8 mouse cellular contexts compared by ENCODE assay signal in the genomic region with DNA sequence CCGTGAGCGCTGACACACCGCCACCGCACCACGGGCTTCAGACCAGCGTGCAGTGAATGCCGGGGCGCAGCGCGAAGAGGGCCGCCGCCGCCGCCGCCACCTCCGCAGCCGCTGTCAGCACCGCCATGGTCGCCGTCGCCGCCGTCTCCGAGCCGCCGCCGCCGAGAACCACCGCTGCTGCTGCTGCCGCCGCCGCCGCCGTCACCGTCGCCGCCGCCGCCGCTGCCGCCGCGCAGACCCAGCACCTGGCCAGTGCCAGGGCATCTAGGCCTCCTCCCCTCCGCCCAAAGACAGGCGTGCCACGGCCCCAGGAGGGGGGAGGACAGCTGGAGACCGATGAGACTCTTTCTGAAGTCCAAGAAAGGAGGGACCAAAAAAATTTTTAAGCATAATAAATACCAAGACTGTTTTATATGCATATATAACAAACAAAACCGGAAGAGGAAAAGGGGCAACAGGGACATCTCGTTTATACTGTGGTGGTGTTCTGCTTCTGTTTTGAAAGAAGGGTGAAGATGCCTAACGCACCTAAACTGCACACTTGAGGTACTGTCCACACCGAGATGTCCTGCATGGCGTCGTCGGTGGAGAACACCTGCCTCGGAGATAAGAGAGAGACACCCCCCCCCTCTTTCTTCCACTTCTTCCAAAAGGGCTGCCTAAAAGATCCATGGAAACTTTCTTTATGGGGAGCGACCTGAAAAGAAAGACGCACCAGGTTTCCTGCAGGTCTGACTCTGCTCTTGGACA. TPM values are rescaled to one million over a fixed set of nuclear protein-coding genes. Genes with fewer than 3 reads are reported as not detected.
DNase-seq lines count a peak whose midpoint lies in the region; ATAC-seq and TF ChIP-seq lines count a peak whose summit lies in the region.
"Had no signal": no experiment of that assay in that cellular context is flagged by ENCODE, and none has a peak within 500 bp of the region (broad histone marks: within the 10 kb centered on the region; RNA-seq: fewer than 3 reads in every experiment).

No protein-coding gene starts in this region.

- under 1% methylated on average over 51 of the region's 57 CpGs for WGBS in intestine, embryonic 15.5 days
- 1% methylated on average over 55 of the region's 57 CpGs for WGBS in neural tube, embryonic 14.5 days

- no peaks in the 10 kb centered on the region for H3K36me3 ChIP-seq in intestine, embryonic 15.5 days
- no peaks in the 10 kb centered on the region; the same call in 1 of the 2 replicates for H3K36me3 ChIP-seq in neural tube, embryonic 14.5 days (ENCODE audit: control insufficient read depth, insufficient read depth, low read length)

- H3K9me3 ChIP-seq in intestine, embryonic 15.5 days, result no peaks in the 10 kb centered on the region
- no peaks in the 10 kb centered on the region for H3K9me3 ChIP-seq in neural tube, embryonic 14.5 days (ENCODE audit: control insufficient read depth, low read length)

- no peak overlapping the region for H3K9ac ChIP-seq in intestine, embryonic 15.5 days
- peak overlapping the region; percentile 93 for H3K9ac ChIP-seq in neural tube, embryonic 14.5 days (replicated peaks; ENCODE audit: low read depth, low read length)

- peak overlapping the region; percentile 53 for H3K4me3 ChIP-seq in left cerebral cortex, adult 2 months
- peak overlapping the region; percentile 15 for H3K4me3 ChIP-seq in embryonic fibroblast, embryonic 13.5 days (ENCODE audit: insufficient read depth, low read length)
- peak overlapping the region; percentile 40 for H3K4me3 ChIP-seq in intestine, embryonic 15.5 days (replicated peaks)
- H3K4me3 ChIP-seq in neural tube, embryonic 14.5 days (ENCODE audit: low read depth, low read length), result peak overlapping the region; percentile 78

- ATAC-seq in intestine, embryonic 15.5 days, result no peak
- ATAC-seq in neural tube, embryonic 14.5 days (ENCODE audit: low read depth), result no peak

- intact Hi-C loops in left cerebral cortex, adult 2 months (cut with DNase I), result loop anchor here (5.0 to 10.0 kb wide), 2 partner anchors 1021 to 1664 kb away; no protein-coding TSS in a partner anchor

- no peaks in the 10 kb centered on the region for H3K4me1 ChIP-seq in embryonic fibroblast, embryonic 13.5 days (ENCODE audit: control insufficient read depth, insufficient read depth, low read length)
- peaks cover 42% of the 10 kb centered on the region for H3K4me1 ChIP-seq in intestine, embryonic 15.5 days (replicated peaks)
- H3K4me1 ChIP-seq in neural tube, embryonic 14.5 days (ENCODE audit: control insufficient read depth, insufficient read depth, low read length), result peaks cover 12% of the 10 kb centered on the region

- no peak for TF ChIP-seq POLR2A in embryonic fibroblast, embryonic 13.5 days (IDR thresholded peaks at IDR 0.05; ENCODE audit: low read depth, low read length)

- no peak for TF ChIP-seq CTCF in left cerebral cortex, adult 2 months (IDR thresholded peaks at IDR 0.05)
- TF ChIP-seq CTCF in embryonic fibroblast, embryonic 13.5 days (IDR thresholded peaks at IDR 0.05; ENCODE audit: borderline replicate concordance, insufficient read depth, low read length), result no peak

- peak overlapping the region; percentile 92 for H3K27ac ChIP-seq in left cerebral cortex, adult 2 months
- H3K27ac ChIP-seq in embryonic fibroblast, embryonic 13.5 days (ENCODE audit: insufficient read depth, low read length), result no peak overlapping the region; the same call in 1 of the 2 replicates
- no peak overlapping the region for H3K27ac ChIP-seq in intestine, embryonic 15.5 days
- peak overlapping the region; percentile 93 for H3K27ac ChIP-seq in neural tube, embryonic 14.5 days (ENCODE audit: low read depth, low read length)

- H3K4me2 ChIP-seq in intestine, embryonic 15.5 days (replicated peaks), result peak overlapping the region; percentile 85
- peak overlapping the region; percentile 95 for H3K4me2 ChIP-seq in neural tube, embryonic 14.5 days (ENCODE audit: low read depth, low read length)

- peaks cover 81% of the 10 kb centered on the region for H3K27me3 ChIP-seq in intestine, embryonic 15.5 days (replicated peaks)
- peaks cover 4% of the 10 kb centered on the region; the same call in 1 of the 2 replicates for H3K27me3 ChIP-seq in neural tube, embryonic 14.5 days (ENCODE audit: control insufficient read depth, insufficient read depth, low read length)

- no peak for DNase-seq in left cerebral cortex, adult 2 months (ENCODE audit: extremely low spot score in 1 of 2, low spot score in 2 of 2)
- DNase-seq in left cerebral cortex, adult 8-10 months (ENCODE audit: low spot score in 2 of 2), result no peak
- no peak for DNase-seq in urinary bladder, postnatal 25 days (ENCODE audit: low spot score)
- DNase-seq in urinary bladder, adult 2 months (ENCODE audit: low spot score), result no peak
- DNase-seq: adrenal gland, adult 8-10 months had no signal

RNA-seq across cellular contexts. Expression of a gene that starts 3.2 kb away (rescaled TPM):
- 10 to 100 TPM; 61.6 to 66.4 TPM for total RNA-seq in left cerebral cortex, adult 2 months (2021)
- total RNA-seq in left cerebral cortex, adult 8-10 months (2022), result 10 to 100 TPM; 47.4 to 53.3 (median 51.4) TPM
- polyA plus RNA-seq in embryonic fibroblast, embryonic 13.5 days (2011; ENCODE audit: insufficient read length, low read depth, missing spikeins), result 1.6 and 7.5 TPM in 2 replicates
- 0.33 and 0.35 TPM in 2 replicates for polyA plus RNA-seq in intestine, embryonic 15.5 days (2015; fragmentation: Nextera tagmentation; extraction: Ambion mirVana)
- 10.4 and 11.0 TPM in 2 replicates for polyA plus RNA-seq in neural tube, embryonic 14.5 days (2014; fragmentation: Nextera tagmentation; extraction: Ambion mirVana)
- 0.21 and 0.22 TPM in 2 replicates for polyA plus RNA-seq in urinary bladder, adult 2 months (2012; rRNA removed)

Comparison
In these comparisons a context has a peak if more than half of its experiments do, and no peak if none do; other contexts are left out.
1. H3K27ac ChIP-seq: peak in left cerebral cortex, adult 2 months (single experiment) and neural tube, embryonic 14.5 days (single experiment); none in embryonic fibroblast, embryonic 13.5 days (single experiment) and intestine, embryonic 15.5 days (single experiment).
2. H3K4me3 ChIP-seq: peak in every context shown above with its lines; median percentile 78 in neural tube, embryonic 14.5 days; 53 in left cerebral cortex, adult 2 months; 40 in intestine, embryonic 15.5 days; 15 in embryonic fibroblast, embryonic 13.5 days.